Mouse (Mus musculus): Measurements from ENCODE around the gene Usp54.

- TF ChIP-seq CTCF (IDR thresholded peaks at IDR 0.05; ENCODE audit: low read depth, low read length) = no peak
- TF ChIP-seq GATA1 (IDR thresholded peaks at IDR 0.05; ENCODE audit: borderline replicate concordance, low read length) = no peak
- no peak for TF ChIP-seq TAL1 (conservative IDR thresholded peaks at IDR 0.05; ENCODE audit: low read depth, low read length)
Observed at GRCm38 (mm10) chr14:20619131-20619530, 21.7 kb downstream of the Usp54 start.

All from G1E (cell line).